Mouse (Mus musculus) ES-Bruce4 (cell line): ENCODE measurements at regions not wholly inside any gene's neighbourhood (a gene's known extent, or its start where the extent isn't known, plus 50 kb on each side); places are given as distances from the start of the nearest gene placed in this dataset.

Source experiments
- H3K27ac ChIP-seq: 2 replicates; pipeline ENCODE4 v1.5.1; 2012; ENCODE audit warnings: low read length, inconsistent platforms; ENCODE audit not compliant: insufficient read depth
- H3K27me3 ChIP-seq: 2 replicates; pipeline ENCODE4 v1.6.1; 2012; ENCODE audit warnings: mild to moderate bottlenecking, low read length, inconsistent platforms; ENCODE audit not compliant: control insufficient read depth, poor library complexity, insufficient read depth, severe bottlenecking
- H3K36me3 ChIP-seq: 2 replicates; pipeline ENCODE4 v1.6.1; 2012; ENCODE audit warnings: inconsistent platforms, mild to moderate bottlenecking, low read length, moderate library complexity; ENCODE audit not compliant: control insufficient read depth, poor library complexity, insufficient read depth, severe bottlenecking
- H3K4me1 ChIP-seq: one replicate; pipeline ENCODE4 v1.8.1; 2011; ENCODE audit warnings: low read length; ENCODE audit not compliant: control insufficient read depth, insufficient read depth
- H3K4me3 ChIP-seq: 2 replicates; pipeline ENCODE4 v1.5.1; 2011; ENCODE audit warnings: low read depth, mild to moderate bottlenecking, low read length
- H3K9ac ChIP-seq: 2 replicates; pipeline ENCODE4 v1.6.1; 2012; ENCODE audit warnings: low read depth, mild to moderate bottlenecking, inconsistent platforms; ENCODE audit not compliant: poor library complexity, severe bottlenecking
- H3K9me3 ChIP-seq: replicated peaks from 2 replicates; pipeline ENCODE4 v1.6.1; 2012; ENCODE audit warnings: mild to moderate bottlenecking, low read length, inconsistent platforms; ENCODE audit not compliant: control insufficient read depth, poor library complexity, insufficient read depth, severe bottlenecking
- CTCF ChIP-seq: IDR thresholded peaks from one replicate; pipeline ENCODE4 v1.8.1; 2011; ENCODE audit warnings: low read depth, low read length
- EP300 ChIP-seq: IDR thresholded peaks from 2 replicates; pipeline ENCODE4 v1.6.1; 2011; ENCODE audit warnings: low read depth, low read length; ENCODE audit not compliant: insufficient read depth
- POLR2A ChIP-seq: IDR thresholded peaks from one replicate; pipeline ENCODE4 v1.8.1; 2011; ENCODE audit warnings: low read length; ENCODE audit not compliant: insufficient read depth

- no peaks in the 10 kb centered on the region for H3K4me1 ChIP-seq
- peaks cover 2% of the 10 kb centered on the region; the same call in 1 of the 2 replicates for H3K27me3 ChIP-seq
- no peak overlapping the region for H3K9ac ChIP-seq
- no peak overlapping the region for H3K4me3 ChIP-seq
- H3K9me3 ChIP-seq, result no peaks in the 10 kb centered on the region
- H3K27ac ChIP-seq, result no peak overlapping the region
- no peaks in the 10 kb centered on the region for H3K36me3 ChIP-seq
- TF ChIP-seq POLR2A (no peak), EP300 (no peak), CTCF (no peak)
Measured at GRCm38 (mm10) chr10:14210045-14210444, 244.2 kb downstream of the Hivep2 start.

GRCm38 (mm10) chr10:14208206-14208605 lies 242.3 kb downstream of the Hivep2 start:
- no peaks in the 10 kb centered on the region for H3K4me1 ChIP-seq

GRCm38 (mm10) chr10:14207616-14208015 lies 241.7 kb downstream of the Hivep2 start:
- Histone ChIP-seq H3K9me3 (no peaks in the 10 kb centered on the region), H3K36me3 (no peaks in the 10 kb centered on the region), H3K4me3 (no peak overlapping the region), H3K27ac (no peak overlapping the region), H3K4me1 (no peaks in the 10 kb centered on the region), H3K27me3 (peaks cover 2% of the 10 kb centered on the region; the same call in 1 of the 2 replicates), H3K9ac (no peak overlapping the region)
- TF ChIP-seq POLR2A (no peak), EP300 (no peak), CTCF (no peak)

More at GRCm38 (mm10) chr10:14208206-14208605, 242.3 kb downstream of the Hivep2 start:
- H3K9me3 ChIP-seq, result no peaks in the 10 kb centered on the region
- H3K27me3 ChIP-seq, result peaks cover 2% of the 10 kb centered on the region; the same call in 1 of the 2 replicates
- no peak overlapping the region for H3K9ac ChIP-seq
- no peak for TF ChIP-seq CTCF
- TF ChIP-seq POLR2A, result no peak
- no peak for TF ChIP-seq EP300
- H3K36me3 ChIP-seq, result no peaks in the 10 kb centered on the region
- no peak overlapping the region for H3K27ac ChIP-seq
- H3K4me3 ChIP-seq, result no peak overlapping the region

DNA sequence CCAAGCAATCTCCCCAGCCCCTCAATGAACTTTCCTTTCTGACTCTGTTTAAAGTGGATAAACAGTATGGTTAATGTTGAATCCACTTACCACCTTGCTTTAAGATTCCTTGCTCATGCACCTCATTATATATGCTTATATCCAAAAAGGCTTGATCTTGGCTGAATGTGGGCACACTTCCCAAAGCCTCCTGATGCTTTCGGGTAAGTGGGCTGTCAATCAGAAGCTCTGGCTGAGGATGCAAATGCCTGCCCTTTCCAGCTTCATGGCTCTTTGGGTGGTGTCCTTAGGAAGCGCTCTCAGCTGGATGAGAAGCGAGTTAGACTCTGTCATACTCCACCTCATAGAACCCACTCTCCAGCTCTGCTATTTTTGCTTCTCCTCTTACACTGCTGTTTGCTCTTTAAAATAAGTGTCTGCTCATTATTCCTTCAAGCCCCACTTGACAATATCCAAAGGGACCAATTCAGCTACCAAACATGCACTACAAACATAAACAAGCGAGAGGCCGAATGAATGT lies 241.2 kb downstream of the Hivep2 start:
- no peaks in the 10 kb centered on the region for H3K36me3 ChIP-seq
- no peak overlapping the region for H3K9ac ChIP-seq
- H3K4me1 ChIP-seq, result no peaks in the 10 kb centered on the region
- H3K9me3 ChIP-seq, result no peaks in the 10 kb centered on the region
- TF ChIP-seq POLR2A, result no peak
- TF ChIP-seq EP300, result no peak
- no peak for TF ChIP-seq CTCF
- H3K27me3 ChIP-seq, result peaks cover 2% of the 10 kb centered on the region; the same call in 1 of the 2 replicates
- H3K4me3 ChIP-seq, result no peak overlapping the region
- no peak overlapping the region for H3K27ac ChIP-seq
